Mouse (Mus musculus): ENCODE measurements around the gene Optn. TPM values are rescaled to one million over a fixed set of nuclear protein-coding genes. Genes with fewer than 3 reads are reported as not detected.

Optn gene
- polyA plus RNA-seq (2017; shearing (Covaris generic)) = 7.0 TPM

GRCm38 (mm10) chr2:5063299-5064205, at the start of gene Optn:
Gene Optn, minus strand, starts transcription at chr2:5064051.

DNA sequence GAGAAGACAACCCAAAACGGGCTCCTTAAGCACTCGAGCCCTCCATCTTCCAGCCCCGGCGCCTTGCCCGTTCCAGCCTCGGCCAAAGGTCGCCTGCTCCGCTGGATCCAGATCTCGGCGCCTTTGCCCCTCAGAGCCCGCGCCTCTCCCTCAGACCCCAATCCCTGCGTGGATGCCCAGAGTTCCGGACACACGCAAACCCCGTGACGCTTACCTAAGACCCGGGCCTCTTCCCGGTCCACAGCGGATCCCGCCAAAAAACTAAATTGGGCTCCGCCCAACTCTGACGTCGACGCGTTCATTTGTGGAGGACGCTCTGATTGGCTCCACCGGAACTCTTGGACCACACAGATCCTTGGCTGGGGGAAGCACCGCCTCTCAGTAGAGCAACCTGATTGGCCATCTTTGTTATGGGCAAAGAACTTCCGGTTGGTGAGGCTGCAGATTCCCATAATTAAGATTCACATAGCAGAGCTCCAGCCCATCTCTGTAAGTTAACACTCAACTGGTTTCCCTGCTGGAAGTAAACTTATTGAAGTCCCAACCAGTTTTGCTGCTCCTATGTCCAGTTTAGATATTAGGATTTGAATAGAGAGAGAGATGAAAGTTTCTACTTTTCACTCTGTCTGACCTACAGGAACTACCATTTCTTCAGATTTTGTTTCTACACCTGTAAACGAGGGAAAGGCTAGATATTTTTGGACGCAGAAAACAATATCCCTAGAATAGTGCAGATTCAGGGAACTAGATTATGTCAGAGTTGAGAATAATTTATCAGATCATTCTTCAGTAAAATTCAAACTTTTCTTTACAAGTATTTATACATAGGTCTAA, 51.1 kb downstream of the Optn start, which contains the start of gene Mcm10:
Gene Mcm10, minus strand, starts transcription at position 301 of the 834 bp plus-strand sequence.

GRCm38 (mm10) chr2:4975807-4976206, 88.0 kb downstream of the Optn start, which contains the start of gene Ucma:
Gene Ucma, plus strand, starts transcription at chr2:4976122.

Other genes starting within 250 kb of the Optn start
- 21.8 TPM for gene Sephs1, start 182.5 kb downstream of the Optn start, polyA plus RNA-seq (2017; shearing (Covaris generic))
- gene Phyh, start 145.0 kb downstream of the Optn start, polyA plus RNA-seq (2017; shearing (Covaris generic)) = 51.4 TPM
- gene Ucma, start 87.9 kb downstream of the Optn start, polyA plus RNA-seq (2017; shearing (Covaris generic)) = not detected
- 1.1 TPM for gene Mcm10, start 51.3 kb downstream of the Optn start, polyA plus RNA-seq (2017; shearing (Covaris generic))
- gene Ccdc3, start 73.7 kb upstream of the Optn start, polyA plus RNA-seq (2017; shearing (Covaris generic)) = not detected